8 mouse cellular contexts compared by ENCODE assay signal in the genomic region with DNA sequence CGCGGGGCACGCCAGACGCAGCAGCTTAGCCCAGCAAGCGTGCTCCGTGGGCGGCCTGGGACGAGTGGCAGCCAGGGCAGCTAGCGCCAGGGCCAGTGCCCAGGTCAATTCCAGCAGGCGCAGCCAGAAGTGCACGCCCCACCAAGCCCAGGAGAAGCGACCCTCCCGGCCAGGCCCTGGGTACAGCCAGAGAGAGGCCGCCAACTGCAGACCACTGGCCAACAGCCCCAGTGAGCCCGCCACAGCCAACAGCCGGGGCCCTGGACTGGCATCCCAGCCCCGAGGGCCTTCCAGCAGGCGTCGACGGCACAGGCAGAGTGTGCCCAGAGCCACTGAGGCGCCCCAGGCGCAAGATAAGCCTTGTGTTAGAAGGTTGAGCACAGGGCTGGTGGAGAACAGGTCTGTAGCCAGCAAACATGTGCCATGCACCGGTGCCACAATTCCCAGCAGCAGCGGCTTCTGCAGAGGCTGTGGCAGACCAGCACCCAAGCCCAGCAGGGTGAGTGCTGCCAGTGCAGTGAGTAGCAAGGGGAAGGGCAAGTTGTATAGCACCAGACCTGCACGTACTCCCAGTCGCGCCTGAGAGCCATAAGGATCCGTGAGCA. TPM values are rescaled to one million over a fixed set of nuclear protein-coding genes. Genes with fewer than 3 reads are reported as not detected.
A peak's percentile ranks its signal among the peaks of the same experiment; 100 is the strongest.
DNase-seq lines count a peak whose midpoint lies in the region; ATAC-seq and TF ChIP-seq lines count a peak whose summit lies in the region.

No protein-coding gene starts in this region.

- H3K9me3 ChIP-seq in lung, postnatal 0 days (ENCODE audit: low read length) = no peaks in the 10 kb centered on the region
- no peaks in the 10 kb centered on the region for H3K9me3 ChIP-seq in limb, embryonic 10.5 days (replicated peaks)
- no peaks in the 10 kb centered on the region for H3K9me3 ChIP-seq in neural tube, embryonic 15.5 days (replicated peaks)

- peak; percentile 47 for DNase-seq in gastrocnemius, adult 2 months
- no peak for DNase-seq in gastrocnemius, adult 18-20 months (ENCODE audit: low spot score)
- no peak for DNase-seq in lung, postnatal 0 days (ENCODE audit: low spot score)
- no peak for DNase-seq in lung, postnatal 25 days (ENCODE audit: low spot score)
- peak; percentile 52 for DNase-seq in limb, embryonic 10.5 days (ENCODE audit: low spot score)
- no peak for DNase-seq in adrenal gland, postnatal 10 days
- no peak for DNase-seq in MN1 (ENCODE audit: low spot score)

- H3K27me3 ChIP-seq in lung, postnatal 0 days (replicated peaks; ENCODE audit: insufficient read depth, low read length) = no peaks in the 10 kb centered on the region
- H3K27me3 ChIP-seq in limb, embryonic 10.5 days (ENCODE audit: low read depth, poor library complexity, severe bottlenecking) = peaks cover 78% of the 10 kb centered on the region
- H3K27me3 ChIP-seq in neural tube, embryonic 15.5 days (replicated peaks) = peaks cover 10% of the 10 kb centered on the region

- TF ChIP-seq CTCF in gastrocnemius, adult 2 months (IDR thresholded peaks at IDR 0.05) = no peak
- TF ChIP-seq CTCF in lung, postnatal 0 days (IDR thresholded peaks at IDR 0.05) = no peak

- 34% methylated on average over 26 of the region's 28 CpGs for WGBS in lung, postnatal 0 days
- WGBS in limb, embryonic 10.5 days = 46% methylated on average over 28 of the region's 28 CpGs
- 53% methylated on average over 28 of the region's 28 CpGs for WGBS in neural tube, embryonic 15.5 days

- intact Hi-C loops in gastrocnemius, adult 2 months (cut with DNase I) = no loop called here

- no peak for TF ChIP-seq EP300 in lung, postnatal 0 days (IDR thresholded peaks at IDR 0.05)

- H3K27ac ChIP-seq in gastrocnemius, adult 2 months = peak overlapping the region; percentile 82
- H3K27ac ChIP-seq in lung, postnatal 0 days (ENCODE audit: low read length) = no peak overlapping the region
- H3K27ac ChIP-seq in limb, embryonic 10.5 days = 0 out of 2 replicates have a peak overlapping the region, but pooled peaks have one; percentile 20
- H3K27ac ChIP-seq in neural tube, embryonic 15.5 days (replicated peaks) = 0 out of 2 replicates have a peak overlapping the region, but pooled peaks have one; percentile 29

- no peak for ATAC-seq in lung, postnatal 0 days
- peak; percentile 23; the same call in 1 of the 2 replicates for ATAC-seq in neural tube, embryonic 15.5 days (ENCODE audit: low FRiP score)

- no peaks in the 10 kb centered on the region for H3K4me1 ChIP-seq in lung, postnatal 0 days (ENCODE audit: insufficient read depth, low read depth, low read length)
- peaks cover 20% of the 10 kb centered on the region for H3K4me1 ChIP-seq in limb, embryonic 10.5 days
- H3K4me1 ChIP-seq in neural tube, embryonic 15.5 days = peaks cover 20% of the 10 kb centered on the region

- no peak overlapping the region for H3K9ac ChIP-seq in lung, postnatal 0 days (replicated peaks; ENCODE audit: low read depth)
- no peak overlapping the region for H3K9ac ChIP-seq in neural tube, embryonic 15.5 days (replicated peaks)

- H3K4me3 ChIP-seq in gastrocnemius, adult 2 months = peak overlapping the region; percentile 76
- H3K4me3 ChIP-seq in lung, postnatal 0 days (ENCODE audit: low read depth, low read length) = peak overlapping the region; percentile 38
- H3K4me3 ChIP-seq in limb, embryonic 10.5 days = peak overlapping the region; percentile 52
- peak overlapping the region; percentile 37; the same call in 1 of the 2 replicates for H3K4me3 ChIP-seq in neural tube, embryonic 15.5 days (replicated peaks)

- peaks cover 4% of the 10 kb centered on the region; the same call in 1 of the 2 replicates for H3K36me3 ChIP-seq in lung, postnatal 0 days (ENCODE audit: insufficient read depth, low read length)
- H3K36me3 ChIP-seq in limb, embryonic 10.5 days = peaks cover 15% of the 10 kb centered on the region
- peaks cover 34% of the 10 kb centered on the region for H3K36me3 ChIP-seq in neural tube, embryonic 15.5 days

- H3K4me2 ChIP-seq in lung, postnatal 0 days (replicated peaks; ENCODE audit: low read depth, low read length) = peak overlapping the region; percentile 57
- H3K4me2 ChIP-seq in neural tube, embryonic 15.5 days = peak overlapping the region; percentile 58

RNA-seq across cellular contexts. Expression of a gene that starts 6.6 kb away (rescaled TPM):
- under 1 TPM; 0.08 to 0.11 TPM for total RNA-seq in gastrocnemius, adult 2 months (2021)
- total RNA-seq in gastrocnemius, adult 18-20 months (2021) = under 1 TPM in 1 of 2 experiments, not detected in 1; 0.07 TPM
- polyA plus RNA-seq in lung, postnatal 0 days (2015; fragmentation: Nextera tagmentation; extraction: Ambion mirVana) = 0.20 and 0.30 TPM in 2 replicates
- polyA plus RNA-seq in limb, embryonic 10.5 days (2016; fragmentation: Nextera tagmentation; extraction: Ambion mirVana) = 0.60 and 0.73 TPM in 2 replicates
- 10.2 and 12.8 TPM in 2 replicates for polyA plus RNA-seq in neural tube, embryonic 15.5 days (2015; fragmentation: Nextera tagmentation; extraction: Ambion mirVana)
- under 1 TPM; 0.30 to 0.55 TPM for total RNA-seq in adrenal gland, postnatal 10 days (2021)

RNA-seq across cellular contexts. Expression of a gene that starts 12.1 kb away (rescaled TPM):
- total RNA-seq in gastrocnemius, adult 2 months (2021) = 10 to 100 TPM; 47.5 to 54.4 TPM
- 10 to 100 TPM; 42.1 to 45.1 TPM for total RNA-seq in gastrocnemius, adult 18-20 months (2021)
- 25.5 and 27.2 TPM in 2 replicates for polyA plus RNA-seq in lung, postnatal 0 days (2015; fragmentation: Nextera tagmentation; extraction: Ambion mirVana)
- 16.2 and 17.4 TPM in 2 replicates for polyA plus RNA-seq in limb, embryonic 10.5 days (2016; fragmentation: Nextera tagmentation; extraction: Ambion mirVana)
- 87.9 and 106 TPM in 2 replicates for polyA plus RNA-seq in neural tube, embryonic 15.5 days (2015; fragmentation: Nextera tagmentation; extraction: Ambion mirVana)
- 10 to 100 TPM; 35.8 to 43.1 TPM for total RNA-seq in adrenal gland, postnatal 10 days (2021)

RNA-seq across cellular contexts. Expression of a gene that starts 23.9 kb away (rescaled TPM):
- total RNA-seq in gastrocnemius, adult 2 months (2021) = 1 to 10 TPM; 4.2 to 4.7 TPM
- total RNA-seq in gastrocnemius, adult 18-20 months (2021) = 1 to 10 TPM; 3.8 to 4.9 TPM
- polyA plus RNA-seq in lung, postnatal 0 days (2015; fragmentation: Nextera tagmentation; extraction: Ambion mirVana) = 30.1 and 31.1 TPM in 2 replicates
- 3.4 and 4.0 TPM in 2 replicates for polyA plus RNA-seq in limb, embryonic 10.5 days (2016; fragmentation: Nextera tagmentation; extraction: Ambion mirVana)
- polyA plus RNA-seq in neural tube, embryonic 15.5 days (2015; fragmentation: Nextera tagmentation; extraction: Ambion mirVana) = 3.5 and 9.5 TPM in 2 replicates
- 10 to 100 TPM; 22.6 to 25.0 TPM for total RNA-seq in adrenal gland, postnatal 10 days (2021)

RNA-seq across cellular contexts. Expression of a gene that starts 36.3 kb away (rescaled TPM):
- total RNA-seq in gastrocnemius, adult 2 months (2021) = 10 to 100 TPM; 54.9 to 63.2 TPM
- 10 to 100 TPM; 53.8 to 59.1 TPM for total RNA-seq in gastrocnemius, adult 18-20 months (2021)
- 93.7 and 95.7 TPM in 2 replicates for polyA plus RNA-seq in lung, postnatal 0 days (2015; fragmentation: Nextera tagmentation; extraction: Ambion mirVana)
- polyA plus RNA-seq in limb, embryonic 10.5 days (2016; fragmentation: Nextera tagmentation; extraction: Ambion mirVana) = 75.8 and 75.9 TPM in 2 replicates
- polyA plus RNA-seq in neural tube, embryonic 15.5 days (2015; fragmentation: Nextera tagmentation; extraction: Ambion mirVana) = 118 and 119 TPM in 2 replicates
- total RNA-seq in adrenal gland, postnatal 10 days (2021) = 10 to 100 TPM; 76.9 to 81.2 TPM

RNA-seq across cellular contexts. Expression of a gene that starts 36.3 kb away (rescaled TPM):
- under 1 TPM; 0.10 to 0.28 TPM for total RNA-seq in gastrocnemius, adult 2 months (2021)
- total RNA-seq in gastrocnemius, adult 18-20 months (2021) = under 1 TPM; 0.09 to 0.32 TPM
- polyA plus RNA-seq in lung, postnatal 0 days (2015; fragmentation: Nextera tagmentation; extraction: Ambion mirVana) = 0.53 and 1.0 TPM in 2 replicates
- 21.6 and 21.9 TPM in 2 replicates for polyA plus RNA-seq in limb, embryonic 10.5 days (2016; fragmentation: Nextera tagmentation; extraction: Ambion mirVana)
- polyA plus RNA-seq in neural tube, embryonic 15.5 days (2015; fragmentation: Nextera tagmentation; extraction: Ambion mirVana) = 1.8 and 3.7 TPM in 2 replicates
- total RNA-seq in adrenal gland, postnatal 10 days (2021) = 1 to 10 TPM; 5.0 to 7.0 TPM

Comparison
In these comparisons a context has a peak if more than half of its experiments do, and no peak if none do; other contexts are left out.
1. DNase-seq: peak in gastrocnemius, adult 2 months (single experiment) and limb, embryonic 10.5 days (single experiment); none in gastrocnemius, adult 18-20 months (single experiment), lung, postnatal 0 days (single experiment), lung, postnatal 25 days (single experiment), adrenal gland, postnatal 10 days (single experiment) and MN1 (single experiment).
2. RNA of a gene that starts 23.9 kb away (total RNA-seq): 22.6 to 25.0 TPM in adrenal gland, postnatal 10 days; 3.8 to 4.9 TPM in gastrocnemius, adult 18-20 months and 4.2 to 4.7 TPM in gastrocnemius, adult 2 months; every median in the first group is over 4 times any median in the second.
3. Peak in every context shown above with its lines, with median percentiles within 50 percentile points of each other: H3K4me3 ChIP-seq.